Mouse (Mus musculus): ENCODE data around the gene Cacnb4. TPM values are rescaled to one million over a fixed set of nuclear protein-coding genes. Genes with fewer than 3 reads are reported as not detected.

Cacnb4 gene
- polyA plus RNA-seq, 1 experiment, result 0.06 TPM

- no peak for DNase-seq (ENCODE audit: low read depth in 1 of 2, low spot score in 2 of 2)
- no peak overlapping the region for H3K27ac ChIP-seq (ENCODE audit: insufficient read depth, low read length)
- no peaks in the 10 kb centered on the region for H3K27me3 ChIP-seq (ENCODE audit: control insufficient read depth, insufficient read depth, low read length)
- no peaks in the 10 kb centered on the region for H3K4me1 ChIP-seq (ENCODE audit: control insufficient read depth, insufficient read depth, insufficient read length)
- WGBS, result 47% methylated on average over 8 of the region's 8 CpGs
- TF ChIP-seq CTCF (IDR thresholded peaks at IDR 0.05; ENCODE audit: extremely low read depth, insufficient read depth, insufficient read length, insufficient replicate concordance), result no peak
- no peak for TF ChIP-seq POLR2A (IDR thresholded peaks at IDR 0.05; ENCODE audit: low read depth, low read length)
- H3K36me3 ChIP-seq (ENCODE audit: control insufficient read depth, insufficient read depth, low read length), result no peaks in the 10 kb centered on the region
- H3K4me3 ChIP-seq (ENCODE audit: extremely low read depth, insufficient read depth, insufficient read length), result no peak overlapping the region
Measured at GRCm38 (mm10) chr2:52449818-52450217, 226.8 kb downstream of the Cacnb4 start.

- H3K4me1 ChIP-seq (ENCODE audit: control insufficient read depth, insufficient read depth, insufficient read length), result no peaks in the 10 kb centered on the region
- H3K36me3 ChIP-seq (ENCODE audit: control insufficient read depth, insufficient read depth, low read length), result no peaks in the 10 kb centered on the region
- H3K27me3 ChIP-seq (ENCODE audit: control insufficient read depth, insufficient read depth, low read length), result no peaks in the 10 kb centered on the region
- no peak for TF ChIP-seq POLR2A (IDR thresholded peaks at IDR 0.05; ENCODE audit: low read depth, low read length)
- TF ChIP-seq CTCF (IDR thresholded peaks at IDR 0.05; ENCODE audit: extremely low read depth, insufficient read depth, insufficient read length, insufficient replicate concordance), result no peak
- DNase-seq (ENCODE audit: low read depth in 1 of 2, low spot score in 2 of 2), result no peak
- no peak overlapping the region for H3K27ac ChIP-seq (ENCODE audit: insufficient read depth, low read length)
- 68% methylated on average over 1 of the region's 1 CpGs for WGBS
- no peak overlapping the region for H3K4me3 ChIP-seq (ENCODE audit: extremely low read depth, insufficient read depth, insufficient read length)
Measured at GRCm38 (mm10) chr2:52448916-52449315, 227.7 kb downstream of the Cacnb4 start.

- DNase-seq (ENCODE audit: low read depth in 1 of 2, low spot score in 2 of 2), result no peak
- Histone ChIP-seq H3K36me3 (ENCODE audit: control insufficient read depth, insufficient read depth, low read length) (no peaks in the 10 kb centered on the region), H3K27me3 (ENCODE audit: control insufficient read depth, insufficient read depth, low read length) (no peaks in the 10 kb centered on the region), H3K4me1 (ENCODE audit: control insufficient read depth, insufficient read depth, insufficient read length) (no peaks in the 10 kb centered on the region), H3K27ac (ENCODE audit: insufficient read depth, low read length) (no peak overlapping the region), H3K4me3 (ENCODE audit: extremely low read depth, insufficient read depth, insufficient read length) (no peak overlapping the region)
- no peak for TF ChIP-seq CTCF (IDR thresholded peaks at IDR 0.05; ENCODE audit: extremely low read depth, insufficient read depth, insufficient read length, insufficient replicate concordance)
- TF ChIP-seq POLR2A (IDR thresholded peaks at IDR 0.05; ENCODE audit: low read depth, low read length), result no peak
- WGBS, result 93% methylated on average over 5 of the region's 5 CpGs
Measured at GRCm38 (mm10) chr2:52446648-52447047, 230.0 kb downstream of the Cacnb4 start.

GRCm38 (mm10) chr2:52442125-52442524 is 234.5 kb downstream of the Cacnb4 start:
- DNase-seq (ENCODE audit: low read depth in 1 of 2, low spot score in 2 of 2), result no peak
- Histone ChIP-seq H3K4me3 (ENCODE audit: extremely low read depth, insufficient read depth, insufficient read length) (no peak overlapping the region), H3K27me3 (ENCODE audit: control insufficient read depth, insufficient read depth, low read length) (no peaks in the 10 kb centered on the region), H3K27ac (ENCODE audit: insufficient read depth, low read length) (no peak overlapping the region), H3K36me3 (ENCODE audit: control insufficient read depth, insufficient read depth, low read length) (no peaks in the 10 kb centered on the region), H3K4me1 (ENCODE audit: control insufficient read depth, insufficient read depth, insufficient read length) (peaks cover 4% of the 10 kb centered on the region)
- TF ChIP-seq CTCF (IDR thresholded peaks at IDR 0.05; ENCODE audit: extremely low read depth, insufficient read depth, insufficient read length, insufficient replicate concordance) (no peak), POLR2A (IDR thresholded peaks at IDR 0.05; ENCODE audit: low read depth, low read length) (no peak)
- 87% methylated on average over 5 of the region's 5 CpGs for WGBS

GRCm38 (mm10) chr2:52440420-52441015 is 236.1 kb downstream of the Cacnb4 start:
- Histone ChIP-seq H3K27ac (ENCODE audit: insufficient read depth, low read length) (no peak overlapping the region), H3K36me3 (ENCODE audit: control insufficient read depth, insufficient read depth, low read length) (no peaks in the 10 kb centered on the region), H3K27me3 (ENCODE audit: control insufficient read depth, insufficient read depth, low read length) (no peaks in the 10 kb centered on the region), H3K4me1 (ENCODE audit: control insufficient read depth, insufficient read depth, insufficient read length) (peaks cover 4% of the 10 kb centered on the region), H3K4me3 (ENCODE audit: extremely low read depth, insufficient read depth, insufficient read length) (no peak overlapping the region)
- no peak for DNase-seq (ENCODE audit: low read depth in 1 of 2, low spot score in 2 of 2)
- 50% methylated on average over 4 of the region's 4 CpGs for WGBS
- TF ChIP-seq CTCF (IDR thresholded peaks at IDR 0.05; ENCODE audit: extremely low read depth, insufficient read depth, insufficient read length, insufficient replicate concordance), result no peak
- TF ChIP-seq POLR2A (IDR thresholded peaks at IDR 0.05; ENCODE audit: low read depth, low read length), result no peak

- TF ChIP-seq POLR2A (IDR thresholded peaks at IDR 0.05; ENCODE audit: low read depth, low read length), result no peak
- H3K36me3 ChIP-seq (ENCODE audit: control insufficient read depth, insufficient read depth, low read length), result no peaks in the 10 kb centered on the region; the same call in 1 of the 2 replicates
- H3K4me3 ChIP-seq (ENCODE audit: extremely low read depth, insufficient read depth, insufficient read length), result no peak overlapping the region
- peaks cover 4% of the 10 kb centered on the region for H3K4me1 ChIP-seq (ENCODE audit: control insufficient read depth, insufficient read depth, insufficient read length)
- DNase-seq (ENCODE audit: low read depth in 1 of 2, low spot score in 2 of 2), result no peak
- WGBS, result 95% methylated on average over 4 of the region's 4 CpGs
- H3K27me3 ChIP-seq (ENCODE audit: control insufficient read depth, insufficient read depth, low read length), result no peaks in the 10 kb centered on the region
- H3K27ac ChIP-seq (ENCODE audit: insufficient read depth, low read length), result no peak overlapping the region
Measured at GRCm38 (mm10) chr2:52438437-52438836, 238.2 kb downstream of the Cacnb4 start.

GRCm38 (mm10) chr2:52438013-52438412 is 238.6 kb downstream of the Cacnb4 start:
- Histone ChIP-seq H3K4me3 (ENCODE audit: extremely low read depth, insufficient read depth, insufficient read length) (no peak overlapping the region), H3K4me1 (ENCODE audit: control insufficient read depth, insufficient read depth, insufficient read length) (peaks cover 4% of the 10 kb centered on the region), H3K27ac (ENCODE audit: insufficient read depth, low read length) (no peak overlapping the region), H3K27me3 (ENCODE audit: control insufficient read depth, insufficient read depth, low read length) (no peaks in the 10 kb centered on the region), H3K36me3 (ENCODE audit: control insufficient read depth, insufficient read depth, low read length) (no peaks in the 10 kb centered on the region; the same call in 1 of the 2 replicates)
- DNase-seq (ENCODE audit: low read depth in 1 of 2, low spot score in 2 of 2), result no peak
- 50% methylated on average over 6 of the region's 6 CpGs for WGBS
- TF ChIP-seq POLR2A (IDR thresholded peaks at IDR 0.05; ENCODE audit: low read depth, low read length) (no peak), CTCF (IDR thresholded peaks at IDR 0.05; ENCODE audit: extremely low read depth, insufficient read depth, insufficient read length, insufficient replicate concordance) (no peak)
